Mouse (Mus musculus) embryo, embryonic 11 days (tissue): ENCODE measurements at regions not wholly inside any gene's neighbourhood (a gene's known extent, or its start where the extent isn't known, plus 50 kb on each side); places are given as distances from the start of the nearest gene placed in this dataset.

Experiments
- DNase-seq: peaks from one replicate; pipeline ENCODE4 v3.0.0-alpha.2; 2015

- no peak for DNase-seq
Observed at GRCm38 (mm10) chr3:144323524-144323923, 118.5 kb upstream of the Lmo4 start.

- DNase-seq = no peak
Observed at GRCm38 (mm10) chr3:144319468-144320205, 114.6 kb upstream of the Lmo4 start.

DNA sequence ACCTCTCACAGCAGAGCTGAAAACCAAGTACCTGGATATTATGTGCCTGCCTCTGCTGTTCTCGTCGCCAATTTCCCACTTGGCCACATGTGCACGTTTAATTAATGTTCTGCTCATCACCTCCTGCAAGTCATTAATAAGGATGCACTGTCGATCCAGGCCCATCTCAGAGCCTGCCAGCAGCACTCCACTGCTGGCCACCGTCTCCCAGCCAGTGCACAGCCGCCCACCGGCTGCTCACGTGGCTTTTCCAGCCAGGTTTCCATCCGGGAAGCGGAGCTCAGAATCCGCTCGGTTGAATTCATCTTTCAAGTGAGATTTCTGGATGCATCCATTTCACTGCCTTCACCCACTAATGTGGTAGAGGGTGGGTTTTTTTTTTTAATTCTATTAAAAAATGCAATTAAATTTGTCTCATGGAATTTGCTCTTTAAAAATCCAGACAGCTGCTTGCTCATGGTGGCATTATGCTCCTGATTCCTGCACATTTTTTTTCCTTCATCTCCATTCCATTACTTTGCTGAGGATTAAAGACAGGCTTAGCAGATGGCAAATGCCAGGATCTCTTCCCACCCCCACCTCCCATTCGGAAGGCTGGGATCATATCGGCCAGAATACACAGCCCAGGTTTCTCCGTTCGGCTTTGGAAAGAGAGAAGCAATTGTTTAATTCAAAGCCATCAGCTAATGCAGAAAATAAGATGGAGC, 113.9 kb upstream of the Lmo4 start:
- DNase-seq = peak; percentile 20

DNA sequence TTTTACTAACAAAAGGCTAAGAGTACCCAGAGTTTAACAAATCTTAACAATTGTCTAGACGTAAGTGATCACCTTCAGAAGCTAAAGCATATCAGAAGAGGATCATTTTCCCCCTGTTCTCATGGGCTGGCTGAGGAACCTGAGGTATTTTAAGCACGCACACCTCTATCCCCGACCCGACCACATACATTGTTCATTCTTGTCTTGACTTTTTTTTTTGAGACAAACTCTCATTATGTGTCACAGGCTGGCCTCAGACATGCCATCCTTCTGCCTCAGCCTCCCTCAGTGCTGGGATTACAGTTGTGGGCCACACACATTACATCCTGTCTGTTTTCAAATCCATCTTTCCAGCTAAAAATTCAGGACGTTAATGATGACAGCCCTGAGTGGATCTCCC, 105.7 kb upstream of the Lmo4 start:
- DNase-seq = no peak

DNA sequence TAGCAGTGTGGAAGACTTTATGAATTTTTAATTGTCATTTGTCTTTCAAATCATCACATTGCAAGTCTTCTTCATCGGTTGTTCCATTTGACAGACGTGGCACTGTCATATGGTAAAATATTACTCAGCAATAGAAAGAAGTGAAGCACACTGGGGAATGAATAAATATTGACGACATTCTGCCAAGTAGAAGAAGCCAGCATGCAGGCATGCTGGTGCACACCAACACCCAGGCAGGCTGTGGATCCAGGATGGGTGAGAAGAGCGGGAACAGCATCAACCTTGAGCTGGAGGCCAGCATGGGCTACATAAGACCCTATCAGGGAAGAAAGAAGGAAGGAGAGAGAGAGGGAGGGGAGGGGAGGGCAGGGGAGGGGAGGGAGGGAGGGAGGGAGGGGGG, 103.6 kb upstream of the Lmo4 start:
- DNase-seq = no peak

DNA sequence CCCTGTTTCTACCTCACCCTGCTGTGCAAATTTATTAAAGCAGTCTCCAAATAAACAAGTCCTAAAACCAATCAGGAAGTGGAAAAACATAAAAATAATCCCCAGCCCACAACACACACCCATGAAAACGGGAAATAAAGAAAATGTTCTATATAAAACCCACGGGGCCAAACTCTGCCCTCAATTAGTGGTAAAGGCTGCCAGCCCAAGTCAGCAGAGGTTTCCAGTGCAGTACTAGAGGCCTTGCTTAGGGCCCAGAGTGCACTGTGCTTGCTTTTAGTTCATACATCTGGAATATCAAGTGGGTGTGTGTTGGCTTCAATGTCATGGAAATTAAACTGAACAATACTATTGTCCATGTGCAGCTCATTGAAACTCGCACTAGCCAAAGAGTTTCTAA, 102.5 kb upstream of the Lmo4 start:
- no peak for DNase-seq

GRCm38 (mm10) chr3:144305456-144305855, 100.4 kb upstream of the Lmo4 start:
- DNase-seq = no peak

DNA sequence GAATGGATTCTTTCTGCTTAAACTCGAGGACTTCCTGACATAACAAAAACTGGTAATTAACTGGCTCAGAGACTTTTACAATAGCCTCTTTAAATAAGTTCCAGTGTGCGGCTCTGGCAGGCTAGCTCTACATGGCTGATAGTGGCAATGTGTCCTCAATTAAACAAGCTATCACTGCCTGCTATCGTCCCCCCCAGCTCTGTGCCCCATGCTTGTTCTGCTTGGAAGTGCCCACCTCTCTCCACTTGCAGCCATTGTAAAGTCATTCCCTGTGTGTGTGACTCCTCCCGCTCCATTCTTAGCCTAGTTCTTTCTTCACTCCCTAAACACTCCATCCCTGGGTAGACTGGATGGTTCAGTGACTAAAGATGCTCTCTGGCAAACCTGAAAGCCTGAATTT, 99.9 kb upstream of the Lmo4 start:
- no peak for DNase-seq

- no peak for DNase-seq
Observed at GRCm38 (mm10) chr3:144302626-144303025, 97.6 kb upstream of the Lmo4 start.

DNA sequence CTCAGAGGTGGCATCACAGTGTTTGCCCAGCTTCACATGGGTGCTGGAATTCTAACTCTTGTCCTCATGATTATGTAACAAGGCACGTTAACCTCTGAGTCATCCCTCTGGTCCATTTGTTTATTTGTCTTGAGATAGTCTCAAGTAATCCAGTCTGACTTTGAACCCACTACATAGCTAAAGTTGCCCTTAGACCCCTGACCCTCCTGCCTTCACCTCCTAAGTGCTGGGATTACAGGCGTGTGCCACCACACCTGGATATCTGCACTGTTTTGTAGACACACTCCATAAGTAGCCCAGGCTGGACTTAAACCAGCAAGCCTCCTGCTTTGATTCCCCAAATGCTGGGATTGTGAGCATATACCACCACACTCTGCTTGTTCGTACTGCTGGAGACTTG, 96.0 kb upstream of the Lmo4 start:
- DNase-seq = no peak

GRCm38 (mm10) chr3:144299239-144299638, 94.2 kb upstream of the Lmo4 start:
- no peak for DNase-seq

DNA sequence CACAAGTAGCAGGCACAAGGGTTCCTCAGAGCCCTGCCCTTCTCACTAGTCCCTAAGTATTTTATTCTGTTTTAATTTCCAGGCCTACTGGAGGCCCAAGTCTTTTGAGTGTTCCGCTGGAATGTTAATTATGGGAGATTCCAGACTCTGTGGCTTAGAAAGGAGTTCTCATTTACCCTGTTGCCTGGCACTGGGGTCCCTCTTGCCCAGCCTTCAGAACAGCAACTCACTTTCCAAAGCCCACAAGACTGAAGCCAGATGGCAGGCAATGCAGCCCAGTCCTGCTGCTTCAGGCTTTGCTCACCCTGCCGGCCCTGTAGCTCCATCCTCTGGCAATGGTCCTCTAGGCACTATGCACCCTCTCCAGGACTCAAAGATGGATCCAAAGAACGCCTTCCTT, 84.5 kb upstream of the Lmo4 start:
- DNase-seq = no peak

DNA sequence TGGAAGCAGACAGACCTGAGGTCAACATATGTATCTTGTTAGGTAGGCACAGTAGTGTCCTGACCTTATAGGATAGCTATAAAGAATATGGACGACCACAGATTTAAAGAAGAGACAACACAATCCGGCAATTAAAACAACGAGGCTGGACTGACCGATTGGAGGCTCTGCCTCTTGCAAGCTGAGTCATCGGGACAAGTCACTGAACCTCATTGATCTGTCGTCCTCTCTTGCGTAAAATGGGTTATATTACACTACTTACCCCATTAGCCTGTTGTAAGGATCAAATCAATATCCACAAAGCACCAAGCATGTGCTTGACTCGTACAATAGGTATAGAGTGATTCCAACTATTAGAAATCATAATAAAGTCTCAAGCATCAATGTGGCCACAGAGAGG, 81.1 kb upstream of the Lmo4 start:
- no peak for DNase-seq

DNA sequence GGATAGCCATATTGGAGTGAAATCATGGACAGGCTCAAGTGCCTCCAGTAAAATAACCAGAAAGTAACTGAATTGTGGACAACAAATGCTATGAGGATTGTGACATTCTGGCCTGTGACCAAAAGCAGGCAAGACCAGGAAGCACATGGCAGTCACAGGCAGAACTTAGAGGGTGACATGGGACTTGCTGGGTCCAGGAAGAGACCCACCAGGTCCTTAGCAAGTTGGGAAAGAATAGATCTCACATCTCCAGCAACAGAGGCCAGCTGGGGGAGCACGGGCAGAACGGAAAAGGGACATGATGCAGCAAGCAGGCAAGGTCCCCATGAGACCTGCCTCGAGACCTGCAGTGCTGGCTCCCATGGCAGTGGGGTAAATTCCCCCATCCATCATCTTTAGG, 79.3 kb upstream of the Lmo4 start:
- DNase-seq = no peak

GRCm38 (mm10) chr3:144273115-144273514, 68.1 kb upstream of the Lmo4 start:
- DNase-seq = no peak

DNA sequence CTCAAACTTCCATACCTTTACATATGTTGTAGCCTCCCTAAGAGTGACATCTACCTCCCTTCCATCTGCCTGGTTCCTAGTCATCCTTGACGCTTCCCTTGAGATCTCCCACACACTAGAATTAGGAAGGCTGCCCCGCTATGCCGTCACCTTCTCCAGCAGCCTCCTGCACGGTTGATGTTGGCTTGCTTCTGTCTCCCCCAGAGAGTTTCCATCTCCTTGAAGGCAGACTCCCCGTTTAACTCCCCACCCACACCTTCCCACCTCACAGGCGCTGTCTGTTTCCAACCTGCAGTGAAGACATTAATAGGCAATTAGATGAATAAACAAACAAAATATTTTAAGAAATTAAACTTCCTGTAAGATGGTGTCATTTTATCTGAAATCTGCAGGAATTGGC, 65.2 kb upstream of the Lmo4 start:
- DNase-seq = no peak

DNA sequence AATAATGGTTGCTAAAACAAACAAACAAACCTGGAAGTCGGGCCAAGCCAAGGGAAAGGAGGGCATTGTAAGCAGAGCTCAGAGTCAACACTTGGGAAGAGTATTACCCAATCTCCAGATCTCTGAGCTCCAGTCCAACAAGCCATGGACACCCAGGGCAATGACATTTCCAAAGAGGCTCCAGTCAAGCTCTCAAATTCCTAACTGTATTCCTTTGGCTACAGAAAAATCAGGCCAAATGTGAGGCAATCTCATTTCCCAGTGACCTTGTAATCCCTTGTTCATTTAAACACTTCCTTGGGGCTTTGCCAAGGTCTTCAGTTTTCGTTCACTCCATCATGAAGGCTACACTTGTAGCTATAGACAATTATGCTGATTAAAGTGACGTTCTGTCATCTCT, 59.5 kb upstream of the Lmo4 start:
- DNase-seq = no peak

DNA sequence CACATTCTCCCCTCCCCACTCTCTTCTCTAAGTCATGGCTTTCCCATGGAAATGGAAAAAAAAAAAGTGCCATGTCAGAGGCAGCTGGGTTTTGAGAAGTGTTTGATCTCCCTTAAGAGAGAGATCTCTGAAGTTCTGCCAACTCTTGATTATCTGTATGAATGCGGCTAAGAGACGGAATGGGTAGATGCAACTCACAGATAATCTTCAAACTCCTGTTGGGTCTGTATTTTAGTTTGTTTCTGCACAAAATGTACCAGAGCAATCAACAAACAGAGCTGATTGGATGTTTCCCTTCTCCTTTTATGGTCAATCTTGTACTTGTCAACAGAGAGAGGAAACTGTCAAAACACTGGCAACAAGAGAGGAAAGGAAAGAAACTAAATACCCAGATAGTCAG, 55.9 kb upstream of the Lmo4 start:
- DNase-seq = no peak

- no peak for DNase-seq
Observed at GRCm38 (mm10) chr3:144257714-144258517, 52.9 kb upstream of the Lmo4 start.

DNA sequence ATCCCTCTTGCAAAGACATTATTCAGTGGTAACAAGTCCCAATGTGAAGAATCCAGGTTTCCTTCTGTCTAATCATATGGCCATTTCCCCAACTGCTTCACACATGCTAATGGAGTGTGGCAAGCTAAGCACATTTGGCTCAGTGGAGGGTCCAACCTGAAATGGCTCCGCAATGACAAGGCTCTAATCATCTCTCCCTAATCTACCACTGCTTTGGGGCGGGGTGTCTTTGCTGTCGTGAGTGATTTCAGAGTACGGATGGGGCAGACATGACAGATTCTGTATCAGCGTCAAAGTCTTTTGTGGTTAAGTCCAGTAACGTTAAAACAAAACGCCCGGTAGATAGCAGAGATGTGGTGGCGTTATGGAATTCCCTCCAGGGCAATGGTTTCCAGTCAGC, 52.2 kb upstream of the Lmo4 start:
- no peak for DNase-seq

GRCm38 (mm10) chr3:144255596-144256550, 50.9 kb upstream of the Lmo4 start:
- no peak for DNase-seq
